Mouse (Mus musculus) C3H10T1/2 (cell line): ENCODE measurements around the gene Pklr. TPM values are rescaled to one million over a fixed set of nuclear protein-coding genes. Genes with fewer than 3 reads are reported as not detected.

Experiments
- polyA plus RNA-seq, 2 experiments: library from polyadenylated mRNA; unstranded; fragments of >200 nt; fragmentation: generic; extraction: Trizol; gene quantifications; one replicate each; pipeline ENCODE4 v1.2.1; 2012; ENCODE audit warnings: missing spikeins in 2 of 2

Gene Pklr
- not detected for polyA plus RNA-seq

GRCm38 (mm10) chr3:89135958-89136357, at the start of gene Pklr:
Gene Pklr (plus strand): TSS chr3:89136142.

GRCm38 (mm10) chr3:89093175-89093574, 42.8 kb upstream of the Pklr start, which contains the start of gene Rusc1:
Gene Rusc1 (minus strand): TSS chr3:89093311.

GRCm38 (mm10) chr3:89100811-89101210, 35.1 kb upstream of the Pklr start, which contains the start of gene Gm43738:
Gene Gm43738 (minus strand): TSS chr3:89101099.

GRCm38 (mm10) chr3:89101812-89102494, 34.0 kb upstream of the Pklr start, which contains the start of gene Fdps:
Gene Fdps (minus strand): TSS chr3:89101959.

GRCm38 (mm10) chr3:89159616-89160344, 23.8 kb downstream of the Pklr start, which contains the start of gene Hcn3:
Gene Hcn3 (minus strand): TSS chr3:89160196.

GRCm38 (mm10) chr3:89164506-89165267, 28.7 kb downstream of the Pklr start, which contains the start of gene Clk2:
Gene Clk2 (plus strand): TSS chr3:89164795.

GRCm38 (mm10) chr3:89177242-89178106, 41.5 kb downstream of the Pklr start, which contains the start of gene Scamp3:
Gene Scamp3 (plus strand): TSS chr3:89177473.

GRCm38 (mm10) chr3:89183058-89183958, 47.4 kb downstream of the Pklr start, which contains the start of gene Fam189b:
Gene Fam189b (plus strand): TSS chr3:89183143.

Other genes with a start within 250 kb of the Pklr start
- 10 to 100 TPM; 40.3 to 68.5 TPM for gene Msto1, start 222.1 kb upstream of the Pklr start, polyA plus RNA-seq
- gene Ash1l, start 185.5 kb upstream of the Pklr start, polyA plus RNA-seq: 1 to 10 TPM in 1 of 2 experiments, under 1 TPM in 1; 0.25 to 4.2 TPM
- gene Dap3, start 185.0 kb upstream of the Pklr start, polyA plus RNA-seq: 100 to 1,000 TPM; 120 to 141 TPM
- gene Rusc1, start 42.8 kb upstream of the Pklr start, polyA plus RNA-seq: 10 to 100 TPM in 1 of 2 experiments, 1 to 10 TPM in 1; 4.8 to 12.8 TPM
- under 1 TPM in 1 of 2 experiments, not detected in 1; 0.02 TPM for gene Gm43738, start 35.0 kb upstream of the Pklr start, polyA plus RNA-seq
- 100 to 1,000 TPM; 220 to 479 TPM for gene Fdps, start 34.2 kb upstream of the Pklr start, polyA plus RNA-seq
- gene Hcn3, start 24.1 kb downstream of the Pklr start, polyA plus RNA-seq: under 1 TPM; 0.01 to 0.05 TPM
- 10 to 100 TPM in 1 of 2 experiments, 1 to 10 TPM in 1; 4.7 to 19.1 TPM for gene Clk2, start 28.7 kb downstream of the Pklr start, polyA plus RNA-seq
- gene Scamp3, start 41.3 kb downstream of the Pklr start, polyA plus RNA-seq: 10 to 100 TPM; 90.3 to 97.0 TPM
- 1 to 10 TPM; 1.6 to 7.0 TPM for gene Fam189b, start 47.0 kb downstream of the Pklr start, polyA plus RNA-seq
- gene Gba, start 66.8 kb downstream of the Pklr start, polyA plus RNA-seq: 10 to 100 TPM; 46.1 to 51.9 TPM
- gene Thbs3, start 79.0 kb downstream of the Pklr start, polyA plus RNA-seq: 10 to 100 TPM in 1 of 2 experiments, 1 to 10 TPM in 1; 4.9 to 20.8 TPM
- gene Mtx1, start 90.9 kb downstream of the Pklr start, polyA plus RNA-seq: 100 to 1,000 TPM; 154 to 198 TPM
- gene Muc1, start 92.9 kb downstream of the Pklr start, polyA plus RNA-seq: under 1 TPM; 0.19 to 0.83 TPM
- 100 to 1,000 TPM; 242 to 330 TPM for gene Krtcap2, start 109.8 kb downstream of the Pklr start, polyA plus RNA-seq
- gene Trim46, start 110.2 kb downstream of the Pklr start, polyA plus RNA-seq: 10 to 100 TPM in 1 of 2 experiments, 1 to 10 TPM in 1; 2.6 to 10.1 TPM
- 100 to 1,000 TPM; 266 to 496 TPM for gene Dpm3, start 123.2 kb downstream of the Pklr start, polyA plus RNA-seq
- 10 to 100 TPM; 42.6 to 99.0 TPM for gene Slc50a1, start 134.4 kb downstream of the Pklr start, polyA plus RNA-seq
- 10 to 100 TPM; 17.9 to 33.6 TPM for gene Efna1, start 145.0 kb downstream of the Pklr start, polyA plus RNA-seq
- gene Efna3, start 186.8 kb downstream of the Pklr start, polyA plus RNA-seq: 1 to 10 TPM; 1.9 to 8.8 TPM
- 10 to 100 TPM in 1 of 2 experiments, 1 to 10 TPM in 1; 7.9 to 33.4 TPM for gene Efna4, start 201.9 kb downstream of the Pklr start, polyA plus RNA-seq
- gene Adam15, start 213.9 kb downstream of the Pklr start, polyA plus RNA-seq: 100 to 1,000 TPM in 1 of 2 experiments, 10 to 100 TPM in 1; 85.2 to 200 TPM
- under 1 TPM; 0.02 to 0.15 TPM for gene Dcst2, start 225.8 kb downstream of the Pklr start, polyA plus RNA-seq
- 1 to 10 TPM in 1 of 2 experiments, under 1 TPM in 1; 0.28 to 1.5 TPM for gene Dcst1, start 229.1 kb downstream of the Pklr start, polyA plus RNA-seq